Mouse (Mus musculus) monocyte, adult 59 days (primary cell): ENCODE results near the gene Prph. TPM values are rescaled to one million over a fixed set of nuclear protein-coding genes. Genes with fewer than 3 reads are reported as not detected.

Experiments
- total RNA-seq, 2 experiments: library from RNA; stranded (reverse); gene quantifications; one replicate each; pipeline ENCODE4 v1.2.4; 2023

Prph gene
- total RNA-seq, result not detected

DNA sequence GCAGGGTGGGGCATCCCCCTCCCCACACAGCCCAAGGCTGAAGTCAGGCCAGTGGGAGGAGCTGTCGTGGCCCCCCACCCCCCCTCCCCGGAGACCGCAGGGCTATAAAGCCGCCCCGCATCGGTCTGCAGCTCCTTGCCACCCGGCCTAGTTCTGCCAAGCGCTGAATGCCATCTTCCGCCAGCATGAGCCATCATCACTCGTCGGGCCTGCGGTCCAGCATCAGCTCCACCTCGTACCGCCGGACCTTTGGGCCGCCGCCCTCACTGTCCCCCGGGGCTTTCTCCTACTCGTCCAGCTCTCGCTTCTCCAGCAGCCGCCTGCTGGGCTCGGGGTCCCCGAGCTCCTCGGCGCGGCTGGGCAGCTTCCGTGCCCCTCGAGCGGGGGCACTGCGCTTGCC, at the start of gene Prph:
Gene Prph, plus strand, starts transcription at position 135 of the 400 bp plus-strand sequence.

DNA sequence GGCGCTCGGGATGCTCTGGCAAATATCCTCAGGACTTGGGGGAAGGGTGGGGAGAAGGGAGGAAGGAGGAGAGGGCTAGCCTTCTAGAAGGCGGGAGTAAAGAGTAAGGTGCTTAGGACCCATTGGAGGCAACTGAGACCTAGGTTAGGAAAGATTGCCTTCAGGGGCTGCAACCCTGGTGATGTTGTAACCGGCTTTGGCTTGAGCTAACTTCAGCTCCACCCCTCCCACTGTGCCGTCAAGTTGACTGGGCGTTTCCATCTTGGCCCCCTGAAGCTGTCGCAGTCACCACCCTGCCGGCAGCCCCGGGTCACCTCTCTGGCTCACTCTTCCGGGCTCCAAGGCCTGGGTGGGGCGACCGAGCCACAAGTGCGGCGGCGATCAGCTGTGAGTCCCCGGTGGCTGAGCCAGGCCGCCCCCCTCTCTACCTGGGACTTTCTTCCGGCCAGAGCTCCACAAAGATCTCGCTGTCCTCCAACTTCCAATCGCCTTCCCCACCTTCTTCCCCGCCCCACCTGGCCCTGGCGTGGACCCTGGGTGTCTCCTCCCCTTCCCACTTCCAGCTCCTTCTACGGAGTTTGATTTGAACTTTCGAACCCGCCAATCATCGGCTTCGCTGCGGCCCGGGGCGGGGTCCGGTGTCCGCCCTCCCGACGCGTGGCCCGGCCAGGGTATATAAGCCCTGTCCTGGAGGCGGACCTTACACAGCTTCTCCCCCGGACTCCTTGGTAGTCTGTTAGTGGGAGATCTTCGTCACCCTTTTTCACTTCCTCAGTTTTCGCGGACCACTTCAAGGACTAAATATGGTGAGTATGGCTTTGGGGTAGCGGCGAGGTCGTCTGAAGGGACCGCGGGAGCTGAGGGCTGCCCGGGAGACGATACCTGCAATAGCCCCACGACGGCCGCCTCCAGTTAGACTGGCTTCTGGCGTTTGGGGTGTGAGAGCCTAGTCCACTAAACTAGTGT, 25.1 kb upstream of the Prph start, which contains the start of gene Tuba1c:
Gene Tuba1c, plus strand, starts transcription at position 273 of the 966 bp plus-strand sequence.

GRCm38 (mm10) chr15:99074019-99074599, 19.1 kb downstream of the Prph start, which contains the start of gene Troap:
TSS of gene Troap (plus strand) at chr15:99074575.

DNA sequence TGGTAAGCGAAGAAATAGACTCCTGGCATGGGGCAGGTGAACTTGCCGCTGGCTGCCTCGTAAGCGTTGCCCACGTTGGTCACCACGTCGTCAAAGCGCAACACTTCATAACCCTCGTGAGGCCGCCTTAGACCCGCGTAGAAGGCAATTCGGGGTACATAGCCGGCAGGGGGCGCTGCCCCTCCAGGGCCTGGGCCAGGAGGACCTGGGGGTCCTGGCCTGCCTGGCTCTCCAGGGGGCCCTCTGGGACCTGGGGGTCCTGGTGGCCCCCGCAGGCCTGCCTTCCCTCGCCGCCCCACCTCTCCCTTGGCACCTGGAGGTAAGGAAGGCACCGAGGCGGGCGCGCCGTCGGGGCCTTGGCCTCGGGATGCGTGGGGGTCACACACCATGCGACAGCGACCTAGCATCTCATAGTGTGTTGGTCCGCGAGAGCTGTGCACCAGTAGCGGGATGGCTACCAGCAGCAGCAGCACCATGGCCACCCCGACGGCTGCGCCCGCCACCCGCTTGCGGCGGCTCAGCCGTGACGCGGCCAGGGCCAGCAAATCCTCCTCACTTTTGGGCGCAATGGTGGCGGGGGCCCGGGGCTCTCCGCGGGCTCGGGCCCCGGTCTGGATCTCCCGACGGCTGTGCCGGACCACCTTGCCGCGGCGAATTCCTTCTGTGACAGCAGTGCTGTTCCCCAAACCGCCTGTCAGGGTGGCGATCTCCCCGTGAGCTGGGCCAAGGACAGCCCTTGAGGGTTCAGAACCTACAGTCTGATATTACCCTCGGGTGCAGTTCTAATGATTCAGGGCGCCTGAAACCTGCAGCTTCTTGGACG, 32.5 kb downstream of the Prph start, which contains the start of gene C1ql4:
Gene C1ql4, minus strand, starts transcription at position 565 of the 823 bp plus-strand sequence.

GRCm38 (mm10) chr15:99092870-99093269, 37.9 kb downstream of the Prph start, which contains the start of gene Dnajc22:
TSS of gene Dnajc22 (plus strand) at chr15:99093170.

Other genes starting within 250 kb of the Prph start
- not detected for gene Ddn, start 245.7 kb upstream of the Prph start, total RNA-seq
- gene Prkag1, start 223.7 kb upstream of the Prph start, total RNA-seq, result 10 to 100 TPM; 54.0 to 54.3 TPM
- gene Kmt2d, start 184.0 kb upstream of the Prph start, total RNA-seq, result 100 to 1,000 TPM; 118 to 120 TPM
- gene Rhebl1, start 160.6 kb upstream of the Prph start, total RNA-seq, result 10 to 100 TPM in 1 of 2 experiments, 1 to 10 TPM in 1; 4.6 to 10.5 TPM
- gene Dhh, start 156.6 kb upstream of the Prph start, total RNA-seq, result not detected
- gene Lmbr1l, start 136.9 kb upstream of the Prph start, total RNA-seq, result 100 to 1,000 TPM; 112 to 113 TPM
- gene Tuba1b, start 120.6 kb upstream of the Prph start, total RNA-seq, result 100 to 1,000 TPM; 138 to 142 TPM
- not detected for gene Gm49450, start 101.6 kb upstream of the Prph start, total RNA-seq
- gene Tuba1a, start 101.5 kb upstream of the Prph start, total RNA-seq, result 100 to 1,000 TPM; 119 to 136 TPM
- 100 to 1,000 TPM; 144 to 185 TPM for gene Tuba1c, start 25.3 kb upstream of the Prph start, total RNA-seq
- 1 to 10 TPM in 1 of 2 experiments, not detected in 1; 2.2 TPM for gene Troap, start 19.4 kb downstream of the Prph start, total RNA-seq
- gene C1ql4, start 32.6 kb downstream of the Prph start, total RNA-seq, result not detected
- 10 to 100 TPM in 1 of 2 experiments, 1 to 10 TPM in 1; 9.7 to 10.2 TPM for gene Dnajc22, start 38.0 kb downstream of the Prph start, total RNA-seq
- gene Spats2, start 70.7 kb downstream of the Prph start, total RNA-seq, result 1 to 10 TPM in 1 of 2 experiments, under 1 TPM in 1; 0.97 to 1.0 TPM
- not detected for gene Kcnh3, start 169.7 kb downstream of the Prph start, total RNA-seq
- gene Mcrs1, start 196.8 kb downstream of the Prph start, total RNA-seq, result 10 to 100 TPM; 66.7 to 77.6 TPM
- gene Prpf40b, start 239.9 kb downstream of the Prph start, total RNA-seq, result 1 to 10 TPM; 3.1 to 5.4 TPM
- not detected for gene Fam186b, start 240.7 kb downstream of the Prph start, total RNA-seq